Mouse (Mus musculus) embryonic facial prominence, embryonic 13.5 days (tissue): ENCODE measurements around the gene Orc2. TPM values are rescaled to one million over a fixed set of nuclear protein-coding genes. Genes with fewer than 3 reads are reported as not detected.

ENCODE experiments used
- ATAC-seq: fragments of 200-750 bp; cut with Nextera tagmentation; 2 replicates; pipeline ENCODE4 v1.8.0; 2017; ENCODE audit warnings: low read depth; ENCODE audit not compliant: insufficient number of reproducible peaks, insufficient read depth, low FRiP score, low TSS enrichment
- H3K27ac ChIP-seq: fragments of 300-500 bp; sonication (generic); 2 replicates; pipeline ENCODE4 v1.5.1; 2015; ENCODE audit warnings: moderate library complexity, mild to moderate bottlenecking, inconsistent platforms
- H3K27me3 ChIP-seq: fragments of 300-500 bp; sonication (generic); 2 replicates; pipeline ENCODE4 v1.6.1; 2015; ENCODE audit warnings: mild to moderate bottlenecking, inconsistent platforms
- H3K36me3 ChIP-seq: fragments of 300-500 bp; sonication (generic); 2 replicates; pipeline ENCODE4 v1.6.1; 2015; ENCODE audit warnings: mild to moderate bottlenecking, inconsistent platforms
- H3K4me1 ChIP-seq: fragments of 300-500 bp; sonication (generic); 2 replicates; pipeline ENCODE4 v1.6.1; 2015; ENCODE audit warnings: inconsistent platforms
- H3K4me2 ChIP-seq: fragments of 300-500 bp; sonication (generic); 2 replicates; pipeline ENCODE4 v1.6.1; 2015; ENCODE audit warnings: moderate library complexity, mild to moderate bottlenecking, inconsistent platforms
- H3K4me3 ChIP-seq: fragments of 300-500 bp; sonication (generic); 2 replicates; pipeline ENCODE4 v1.5.1; 2015; ENCODE audit warnings: mild to moderate bottlenecking, inconsistent platforms
- H3K9ac ChIP-seq: fragments of 300-500 bp; sonication (generic); 2 replicates; pipeline ENCODE4 v1.6.1; 2015; ENCODE audit warnings: mild to moderate bottlenecking, inconsistent platforms
- H3K9me3 ChIP-seq: fragments of 300-500 bp; sonication (generic); 2 replicates; pipeline ENCODE4 v1.6.1; 2016; ENCODE audit warnings: inconsistent platforms
- WGBS: fragments of 180-500 bp; shearing (Covaris S2); methylation state at CpG from one replicate; pipeline ENCODE4 v1.1.7; 2015; ENCODE audit warnings: mixed read lengths; 5-methylcytosine and 5-hydroxymethylcytosine counted together
- polyA plus RNA-seq: library from polyadenylated mRNA; unstranded; fragments of >200 nt; fragmentation: Nextera tagmentation; extraction: Ambion mirVana; gene quantifications from 2 replicates; pipeline ENCODE4 v1.2.1, GENCODE M21; 2015

Gene Orc2
- polyA plus RNA-seq = 34.9 and 36.5 TPM in 2 replicates

DNA sequence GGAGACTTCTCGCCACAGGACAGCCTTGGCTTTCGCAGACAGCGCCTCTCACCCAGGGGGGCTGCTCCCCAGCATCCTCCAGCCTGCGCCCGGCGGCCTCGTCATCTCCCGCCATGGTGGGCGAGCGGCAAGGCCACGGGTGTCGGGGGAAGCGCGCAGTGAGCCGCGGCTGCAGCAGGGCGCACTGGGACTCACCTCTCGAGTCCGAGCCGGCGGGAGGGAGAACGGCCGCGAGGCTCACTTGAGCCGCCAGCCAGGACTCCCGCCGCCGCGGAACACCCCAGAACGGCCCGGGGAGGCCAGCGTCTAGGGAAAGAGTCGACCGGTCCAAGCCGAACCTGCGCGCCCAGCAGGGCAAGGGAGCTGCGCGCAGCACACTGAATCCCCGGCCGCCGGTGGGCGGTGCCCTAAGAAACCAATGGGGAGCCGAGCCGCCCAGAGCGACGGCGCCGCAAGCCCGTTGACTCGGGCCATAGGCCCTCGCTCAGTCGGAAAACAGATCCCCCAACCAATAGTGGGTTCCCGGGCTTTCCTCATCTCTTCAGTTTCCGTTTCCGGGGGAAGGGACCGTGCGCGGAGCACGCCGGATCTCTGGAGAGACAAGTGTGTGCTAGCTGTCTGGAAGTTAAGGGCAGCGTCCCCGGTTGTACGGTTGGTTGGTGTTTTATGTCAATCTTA lies at the start of gene Orc2:
Gene Orc2, minus strand, starts transcription at position 533 of the 678 bp plus-strand sequence.
- H3K27me3 ChIP-seq = no peaks in the 10 kb centered on the region
- peak within 1 kb of the TSS; percentile 84 for H3K4me2 ChIP-seq
- peaks cover 11% of the 10 kb centered on the region for H3K4me1 ChIP-seq
- peaks cover 34% of the 10 kb centered on the region for H3K9me3 ChIP-seq
- H3K9ac ChIP-seq = peak within 1 kb of the TSS; percentile 94
- peak within 1 kb of the TSS; percentile 98 for H3K4me3 ChIP-seq
- H3K27ac ChIP-seq = peak within 1 kb of the TSS; percentile 89
- WGBS = under 1% methylated on average over 63 of the region's 64 CpGs
- peaks cover 30% of the 10 kb centered on the region for H3K36me3 ChIP-seq
- peak; percentile 99 for ATAC-seq

DNA sequence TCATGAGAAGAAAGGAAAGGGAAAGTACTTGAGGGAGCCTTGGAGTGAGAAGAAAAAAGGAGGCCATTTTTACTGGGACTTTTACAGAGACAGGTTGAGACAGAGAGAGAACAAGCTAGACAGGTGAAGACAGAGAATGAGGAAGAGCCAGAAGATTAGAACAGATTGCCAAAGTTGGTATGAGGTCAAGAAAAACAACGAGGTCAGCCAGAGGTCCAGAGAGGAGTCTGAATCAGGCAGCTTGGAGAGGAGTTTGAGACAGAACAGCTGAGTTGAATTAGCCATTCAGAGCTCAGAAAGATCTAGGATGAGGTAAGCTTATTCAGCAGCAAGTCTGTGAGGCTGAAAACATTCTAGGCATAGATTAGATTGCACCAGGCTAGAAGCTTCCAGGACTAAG lies 36.5 kb upstream of the Orc2 start:
- H3K9me3 ChIP-seq = no peaks in the 10 kb centered on the region
- no peak overlapping the region for H3K4me3 ChIP-seq
- no peaks in the 10 kb centered on the region for H3K4me1 ChIP-seq
- WGBS = 63% methylated on average over 1 of the region's 1 CpGs
- H3K27ac ChIP-seq = no peak overlapping the region
- no peak overlapping the region for H3K4me2 ChIP-seq
- H3K27me3 ChIP-seq = no peaks in the 10 kb centered on the region
- H3K9ac ChIP-seq = no peak overlapping the region
- peaks cover 58% of the 10 kb centered on the region for H3K36me3 ChIP-seq
- ATAC-seq = no peak

DNA sequence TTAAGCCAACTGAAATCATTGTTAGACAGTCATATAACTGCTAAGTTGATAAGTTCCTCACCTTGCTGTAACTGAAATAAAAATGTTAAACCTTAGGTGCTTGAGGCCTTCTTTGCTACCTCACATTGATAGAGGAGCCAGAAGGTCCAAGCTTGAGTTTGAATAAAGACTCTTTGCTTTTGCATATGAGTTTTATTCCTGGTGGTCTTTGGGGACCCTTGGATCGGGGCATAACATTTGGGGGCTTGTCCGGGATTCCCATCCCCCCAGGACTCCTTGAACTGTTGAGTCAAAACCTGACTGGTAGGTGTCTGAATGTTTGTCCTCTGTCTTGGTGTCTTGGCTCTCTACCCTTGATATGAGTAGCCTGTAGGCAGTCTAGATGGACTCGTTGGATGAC lies 2.3 kb upstream of the Orc2 start:
- no peak overlapping the region for H3K9ac ChIP-seq
- WGBS = 96% methylated on average over 3 of the region's 3 CpGs
- H3K4me3 ChIP-seq = no peak overlapping the region
- peaks cover 39% of the 10 kb centered on the region for H3K9me3 ChIP-seq
- ATAC-seq = no peak
- H3K36me3 ChIP-seq = peaks cover 16% of the 10 kb centered on the region
- H3K27ac ChIP-seq = no peak overlapping the region
- H3K4me2 ChIP-seq = no peak overlapping the region
- H3K4me1 ChIP-seq = peaks cover 11% of the 10 kb centered on the region
- H3K27me3 ChIP-seq = no peaks in the 10 kb centered on the region

DNA sequence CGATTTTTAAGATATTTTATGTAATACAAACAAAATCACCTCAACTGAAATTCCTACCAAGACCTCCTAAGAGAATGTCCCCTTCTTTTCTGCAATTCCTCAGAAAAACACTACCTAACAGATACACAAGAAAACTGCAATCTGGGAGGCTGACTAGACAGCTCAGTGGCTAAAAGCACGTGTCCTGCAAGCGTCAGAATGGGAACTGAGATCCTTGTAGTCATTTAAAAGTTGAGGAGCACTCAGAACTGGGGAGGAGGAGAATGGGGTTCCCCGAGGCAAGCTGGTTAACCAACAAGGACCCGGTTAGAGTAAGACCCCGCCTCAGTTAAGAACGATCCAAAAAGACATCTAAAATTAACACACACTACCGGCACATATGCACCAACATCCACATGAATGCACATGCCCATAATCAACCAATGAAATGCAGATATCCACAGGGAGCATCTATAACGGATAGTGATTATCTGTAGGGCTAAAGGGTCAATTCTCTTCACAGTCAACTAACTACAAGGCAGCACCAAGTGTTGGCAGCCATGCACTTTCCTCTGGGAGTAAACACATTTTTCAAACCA lies 1.0 kb downstream of the Orc2 start:
- Histone ChIP-seq H3K4me1 (peaks cover 11% of the 10 kb centered on the region), H3K9ac (peak overlapping the region; percentile 94), H3K9me3 (peaks cover 28% of the 10 kb centered on the region), H3K27me3 (no peaks in the 10 kb centered on the region), H3K4me3 (peak overlapping the region; percentile 98), H3K36me3 (peaks cover 38% of the 10 kb centered on the region), H3K27ac (peak overlapping the region; percentile 89), H3K4me2 (peak overlapping the region; percentile 84)
- ATAC-seq = no peak
- WGBS = 22% methylated on average over 9 of the region's 9 CpGs

DNA sequence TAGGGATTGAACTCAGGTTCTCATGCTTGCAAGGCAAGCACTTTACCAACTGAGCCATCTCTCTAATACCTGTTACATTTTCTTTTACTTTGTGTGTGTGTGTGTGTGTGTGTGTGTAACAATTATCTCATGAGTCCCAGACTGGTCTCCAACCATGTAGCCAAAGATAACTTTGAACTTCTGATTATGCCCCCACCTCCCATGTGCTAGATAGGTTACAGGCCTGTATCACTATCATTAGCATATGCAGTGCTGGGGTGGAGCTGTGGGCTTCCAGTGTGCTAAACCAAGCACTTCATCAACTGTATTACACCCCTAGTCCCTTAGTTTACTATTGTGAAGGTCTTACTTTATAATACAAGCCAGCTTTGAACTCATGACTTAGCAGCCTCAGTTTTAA lies 1.8 kb downstream of the Orc2 start:
- Histone ChIP-seq H3K4me3 (peak overlapping the region; percentile 98), H3K27ac (no peak overlapping the region), H3K9ac (peak overlapping the region; percentile 37; the same call in 1 of the 2 replicates), H3K4me2 (peak overlapping the region; percentile 84), H3K9me3 (peaks cover 21% of the 10 kb centered on the region), H3K36me3 (peaks cover 45% of the 10 kb centered on the region), H3K27me3 (no peaks in the 10 kb centered on the region), H3K4me1 (peaks cover 11% of the 10 kb centered on the region)
- no peak for ATAC-seq

DNA sequence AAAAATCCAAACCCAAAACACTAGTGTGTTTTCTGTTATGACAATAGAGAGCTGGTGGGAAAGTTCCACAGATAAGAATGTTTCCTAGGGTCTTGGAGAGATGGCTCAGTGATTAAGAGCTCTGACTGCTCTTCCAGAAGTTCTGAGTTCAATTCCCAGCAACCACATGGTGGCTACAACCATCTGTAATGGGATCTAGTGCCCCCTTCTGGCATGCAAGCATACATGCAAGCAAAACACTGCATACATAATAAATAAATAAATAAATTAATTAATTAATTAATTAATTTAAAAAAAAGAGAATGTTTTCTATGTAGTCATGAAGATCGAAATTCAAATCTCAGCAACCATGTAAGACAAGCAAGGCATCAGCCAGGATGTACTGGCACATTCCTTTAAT lies 6.2 kb downstream of the Orc2 start:
- Histone ChIP-seq H3K36me3 (peaks cover 63% of the 10 kb centered on the region), H3K9ac (no peak overlapping the region), H3K27me3 (no peaks in the 10 kb centered on the region), H3K4me1 (peaks cover 8% of the 10 kb centered on the region), H3K4me3 (no peak overlapping the region), H3K27ac (no peak overlapping the region), H3K9me3 (no peaks in the 10 kb centered on the region), H3K4me2 (no peak overlapping the region)
- no peak for ATAC-seq
- 94% methylated on average over 1 of the region's 1 CpGs for WGBS

DNA sequence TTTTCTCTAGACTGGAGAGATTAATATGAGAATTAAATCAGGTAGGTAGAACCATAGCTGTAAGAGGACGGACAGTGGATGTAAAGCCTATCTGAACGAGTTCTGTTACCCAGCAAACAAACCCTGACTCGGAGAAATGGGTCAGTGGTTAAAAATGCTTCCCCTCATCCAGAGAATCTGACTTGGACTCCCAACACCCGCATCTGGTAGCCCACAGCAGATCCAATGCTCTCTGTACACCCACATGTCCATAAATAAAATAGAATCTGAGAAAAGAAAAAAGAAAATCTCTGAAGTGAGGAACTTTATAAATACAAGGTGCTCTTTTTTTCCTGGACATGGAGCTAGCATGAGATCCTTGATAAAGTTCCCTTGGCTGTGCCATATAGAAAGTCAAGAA lies 7.2 kb downstream of the Orc2 start:
- H3K36me3 ChIP-seq = peaks cover 70% of the 10 kb centered on the region
- WGBS = 90% methylated on average over 4 of the region's 4 CpGs

DNA sequence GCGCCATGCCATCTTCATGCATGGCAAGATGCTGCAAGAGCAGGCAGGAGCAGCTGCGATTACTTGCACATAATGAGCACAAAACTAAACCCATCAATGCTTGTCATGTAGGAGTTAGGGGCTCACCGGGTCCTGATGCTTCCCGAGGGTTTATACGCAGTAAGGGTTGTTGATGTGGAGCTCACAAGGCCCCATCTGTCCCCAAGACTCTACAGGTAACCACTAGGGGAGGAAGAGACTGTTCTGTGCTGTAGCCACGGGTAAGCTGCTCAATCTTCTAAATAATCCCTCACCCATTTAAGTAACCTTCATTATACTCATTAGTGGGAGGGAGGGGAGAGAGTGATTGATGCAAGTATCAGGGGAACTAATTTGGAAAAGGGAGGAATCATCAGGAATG lies 9.3 kb downstream of the Orc2 start:
- Histone ChIP-seq H3K4me3 (no peak overlapping the region), H3K4me1 (no peaks in the 10 kb centered on the region), H3K27me3 (no peaks in the 10 kb centered on the region), H3K27ac (no peak overlapping the region), H3K9me3 (no peaks in the 10 kb centered on the region), H3K9ac (no peak overlapping the region), H3K36me3 (peaks cover 85% of the 10 kb centered on the region), H3K4me2 (no peak overlapping the region)
- ATAC-seq = no peak
- 94% methylated on average over 6 of the region's 6 CpGs for whole genome bisulfite sequencing

More for the DNA sequence above, 7.2 kb downstream of the Orc2 start:
- ATAC-seq = no peak
- Histone ChIP-seq H3K27ac (no peak overlapping the region), H3K4me3 (no peak overlapping the region), H3K4me1 (no peaks in the 10 kb centered on the region), H3K9ac (no peak overlapping the region), H3K9me3 (no peaks in the 10 kb centered on the region), H3K4me2 (no peak overlapping the region), H3K27me3 (no peaks in the 10 kb centered on the region)

DNA sequence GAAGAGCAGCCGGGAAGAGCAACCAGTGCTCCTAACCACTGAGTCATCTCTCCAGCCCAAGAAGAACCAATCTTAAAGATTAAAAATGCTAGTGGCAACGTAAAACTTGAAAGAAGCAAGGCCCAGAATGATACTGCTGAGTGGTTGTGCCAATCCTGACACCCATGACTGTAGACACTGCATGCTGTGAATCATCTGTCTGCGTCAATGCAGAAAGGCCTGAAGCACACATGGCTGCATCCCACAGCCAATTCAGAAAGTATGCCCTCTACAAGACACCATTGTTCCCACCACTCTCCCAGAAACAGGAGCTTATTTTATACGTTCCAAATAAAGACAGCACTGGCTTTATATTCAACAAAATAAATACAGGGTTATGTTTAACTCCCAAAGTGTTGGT lies 22.3 kb downstream of the Orc2 start:
- WGBS = 91% methylated on average over 4 of the region's 4 CpGs
- Histone ChIP-seq H3K27ac (no peak overlapping the region), H3K4me1 (no peaks in the 10 kb centered on the region), H3K9me3 (no peaks in the 10 kb centered on the region), H3K4me2 (no peak overlapping the region), H3K4me3 (no peak overlapping the region), H3K27me3 (no peaks in the 10 kb centered on the region), H3K9ac (no peak overlapping the region), H3K36me3 (peaks cover 79% of the 10 kb centered on the region)
- ATAC-seq = no peak

DNA sequence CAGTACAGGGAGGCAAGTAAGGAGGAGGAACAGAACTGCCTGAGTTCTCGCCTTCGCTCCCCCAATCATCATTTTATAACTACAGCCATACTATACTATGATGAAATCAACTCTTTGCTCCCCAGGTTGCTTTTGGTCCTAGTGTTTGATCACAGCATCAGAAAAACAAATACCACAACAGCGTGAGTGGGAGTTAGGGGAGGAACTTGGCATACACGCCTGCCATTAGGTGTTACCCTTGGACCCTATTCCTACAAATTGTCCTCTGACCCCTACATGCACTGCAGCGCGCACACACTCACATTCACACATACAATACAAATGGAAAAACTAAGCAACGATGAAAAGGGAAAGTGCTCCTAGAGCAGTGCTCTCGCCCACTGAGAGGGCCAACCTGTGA lies 29.2 kb downstream of the Orc2 start:
- Histone ChIP-seq H3K9ac (no peak overlapping the region), H3K36me3 (peaks cover 79% of the 10 kb centered on the region), H3K9me3 (no peaks in the 10 kb centered on the region), H3K27ac (no peak overlapping the region), H3K4me1 (no peaks in the 10 kb centered on the region), H3K4me2 (no peak overlapping the region), H3K27me3 (no peaks in the 10 kb centered on the region), H3K4me3 (no peak overlapping the region)
- ATAC-seq = no peak
- 94% methylated on average over 8 of the region's 8 CpGs for WGBS

DNA sequence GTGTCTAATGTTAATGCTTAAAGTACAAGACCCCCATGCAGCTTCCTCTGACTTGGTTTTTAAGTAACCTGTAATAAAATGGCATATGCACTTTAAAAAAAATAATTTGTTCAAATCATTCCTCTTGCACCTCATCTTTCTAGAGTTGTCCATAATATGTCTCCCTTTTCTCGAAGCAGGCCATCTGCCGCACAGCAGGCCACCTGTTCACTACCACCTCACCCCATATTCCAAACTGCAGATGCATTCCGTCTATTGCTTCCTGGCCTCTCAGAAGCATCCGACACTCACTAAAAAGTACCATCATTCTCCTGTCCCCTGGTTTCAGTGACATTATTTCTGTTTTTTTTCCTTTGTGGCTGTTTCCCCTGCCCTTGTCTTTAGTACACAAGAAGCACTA lies 39.3 kb downstream of the Orc2 start:
- H3K9me3 ChIP-seq = no peaks in the 10 kb centered on the region
- no peaks in the 10 kb centered on the region for H3K4me1 ChIP-seq
- H3K4me2 ChIP-seq = no peak overlapping the region
- H3K27me3 ChIP-seq = no peaks in the 10 kb centered on the region
- H3K4me3 ChIP-seq = no peak overlapping the region
- no peak overlapping the region for H3K9ac ChIP-seq
- H3K36me3 ChIP-seq = peaks cover 86% of the 10 kb centered on the region
- 95% methylated on average over 4 of the region's 4 CpGs for WGBS
- ATAC-seq = no peak
- H3K27ac ChIP-seq = no peak overlapping the region

DNA sequence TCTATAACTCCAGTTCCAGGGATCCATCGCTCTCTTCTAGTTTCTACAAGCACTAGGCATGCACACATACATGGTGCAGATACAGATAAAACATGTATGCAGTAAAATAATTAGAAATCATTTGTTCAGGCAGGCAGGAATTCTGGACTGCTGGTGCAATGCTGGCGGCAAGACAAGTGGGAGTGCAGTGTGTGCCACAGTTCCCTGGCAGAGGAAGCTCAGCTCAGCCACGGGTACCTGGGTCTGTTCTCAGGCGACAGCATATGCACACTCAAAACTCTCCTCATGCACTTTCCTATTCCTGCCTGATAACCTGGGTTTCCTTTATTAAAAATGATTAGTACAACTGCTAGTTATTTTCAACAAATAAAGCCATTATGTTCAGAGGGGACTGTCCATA lies 39.9 kb downstream of the Orc2 start:
- no peak overlapping the region for H3K4me3 ChIP-seq
- H3K27me3 ChIP-seq = no peaks in the 10 kb centered on the region
- no peak for ATAC-seq
- no peak overlapping the region for H3K9ac ChIP-seq
- no peaks in the 10 kb centered on the region for H3K4me1 ChIP-seq
- H3K27ac ChIP-seq = no peak overlapping the region
- H3K9me3 ChIP-seq = no peaks in the 10 kb centered on the region
- 89% methylated on average over 4 of the region's 4 CpGs for WGBS
- no peak overlapping the region for H3K4me2 ChIP-seq
- H3K36me3 ChIP-seq = peaks cover 86% of the 10 kb centered on the region
